Comparison of ENCODE assay signal across 8 mouse cellular contexts in the genomic region with DNA sequence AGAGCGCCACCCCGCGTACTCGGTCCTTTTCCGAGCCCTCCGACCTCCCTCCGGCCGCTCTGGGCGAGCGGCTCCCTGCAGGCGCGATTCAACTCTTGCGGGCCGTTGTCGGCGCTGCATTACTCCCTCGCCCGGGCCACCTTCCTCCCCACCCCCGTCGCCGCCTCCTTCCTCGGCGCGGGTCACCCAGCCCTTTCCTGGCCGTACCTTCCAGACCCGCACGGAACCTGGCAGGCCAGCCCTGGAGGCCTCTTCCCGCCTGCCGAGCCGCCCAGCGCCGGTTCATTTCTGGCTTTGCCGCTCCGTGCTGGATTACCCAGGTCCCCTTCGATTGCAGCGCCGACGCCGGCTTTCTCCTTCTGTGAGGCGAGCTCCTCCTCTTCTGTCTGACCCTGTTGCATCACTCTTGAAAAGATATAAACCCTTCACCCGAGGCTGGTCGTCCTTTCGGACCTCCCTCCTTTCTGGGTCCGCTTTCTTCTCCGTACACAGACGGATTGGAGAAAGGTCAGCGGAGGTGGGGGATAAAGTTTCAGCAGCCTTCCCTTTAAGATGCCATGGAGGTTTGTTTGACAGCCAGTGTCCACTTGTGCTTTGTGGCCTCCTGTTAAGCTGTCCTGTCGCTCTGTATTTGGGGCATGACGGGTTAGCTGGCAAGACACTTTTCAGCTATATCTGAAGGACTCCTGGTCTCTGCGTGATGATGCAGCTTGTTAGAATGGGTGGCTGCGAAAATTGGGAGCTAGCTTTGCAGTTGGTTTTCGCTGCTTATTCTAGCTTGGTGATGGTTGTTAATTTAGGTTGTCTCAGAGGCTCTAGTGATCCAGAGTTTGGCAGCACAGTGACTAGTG. TPM values are rescaled to one million over a fixed set of nuclear protein-coding genes. Genes with fewer than 3 reads are reported as not detected.
DNase-seq lines count a peak whose midpoint lies in the region; ATAC-seq and TF ChIP-seq lines count a peak whose summit lies in the region.

No protein-coding gene starts in this region.

- H3K27me3 ChIP-seq in embryonic facial prominence, embryonic 12.5 days: no peaks in the 10 kb centered on the region
- H3K27me3 ChIP-seq in kidney, adult 2 months (replicated peaks; ENCODE audit: control insufficient read depth, insufficient read depth, low read length): no peaks in the 10 kb centered on the region
- H3K27me3 ChIP-seq in liver, embryonic 12.5 days (replicated peaks): no peaks in the 10 kb centered on the region
- H3K27me3 ChIP-seq in myocyte (ENCODE audit: control insufficient read depth, insufficient read depth, insufficient read length): no peaks in the 10 kb centered on the region
- no peaks in the 10 kb centered on the region for H3K27me3 ChIP-seq in stomach, embryonic 14.5 days (ENCODE audit: control insufficient read depth, insufficient read depth, low read length)

- peaks cover 16% of the 10 kb centered on the region for H3K4me1 ChIP-seq in embryonic facial prominence, embryonic 12.5 days
- peaks cover 16% of the 10 kb centered on the region for H3K4me1 ChIP-seq in kidney, adult 2 months (ENCODE audit: control insufficient read depth, insufficient read depth, low read length)
- H3K4me1 ChIP-seq in liver, embryonic 12.5 days: peaks cover 60% of the 10 kb centered on the region
- peaks cover 18% of the 10 kb centered on the region; the same call in 1 of the 2 replicates for H3K4me1 ChIP-seq in stomach, embryonic 14.5 days (ENCODE audit: control insufficient read depth, insufficient read depth, low read length)

- no peak for TF ChIP-seq CTCF in kidney, adult 2 months (conservative IDR thresholded peaks at IDR 0.05; ENCODE audit: insufficient read depth, insufficient read length, low read depth, low read length)

- H3K4me3 ChIP-seq in embryonic facial prominence, embryonic 12.5 days: peak overlapping the region; percentile 93
- H3K4me3 ChIP-seq in kidney, adult 2 months (ENCODE audit: insufficient read depth, low read depth, low read length): peak overlapping the region; percentile 96
- peak overlapping the region; percentile 94 for H3K4me3 ChIP-seq in liver, embryonic 12.5 days
- H3K4me3 ChIP-seq in myocyte: peak overlapping the region; percentile 59
- H3K4me3 ChIP-seq in stomach, embryonic 14.5 days (ENCODE audit: low read depth, low read length): peak overlapping the region; percentile 75

- no peak for TF ChIP-seq POLR2A in kidney, adult 2 months (IDR thresholded peaks at IDR 0.05; ENCODE audit: low read depth, low read length)
- peak; percentile 44 for TF ChIP-seq POLR2A in myocyte (IDR thresholded peaks at IDR 0.05; ENCODE audit: insufficient read length, low read depth)

- peak; percentile 77 for DNase-seq in 3T3-L1 (ENCODE audit: low read depth, low spot score)
- peak; percentile 70 to 92 for DNase-seq in adrenal gland, adult (ENCODE audit: inconsistent age in 2 of 2, low spot score in 1 of 2)
- peak; percentile 34 for DNase-seq in heart, adult 8-10 months (ENCODE audit: low spot score)
- peak; percentile 83 for DNase-seq in kidney, adult 2 months

- H3K4me2 ChIP-seq in embryonic facial prominence, embryonic 12.5 days (replicated peaks): peak overlapping the region; percentile 84
- peak overlapping the region; percentile 99 for H3K4me2 ChIP-seq in liver, embryonic 12.5 days
- H3K4me2 ChIP-seq in myocyte (ENCODE audit: low read depth): peak overlapping the region; percentile 88
- H3K4me2 ChIP-seq in stomach, embryonic 14.5 days (replicated peaks; ENCODE audit: low read depth, low read length): peak overlapping the region; percentile 76

- H3K79me2 ChIP-seq in myocyte (ENCODE audit: control insufficient read depth, insufficient read depth): peaks cover 42% of the 10 kb centered on the region

- peak overlapping the region; percentile 78 for H3K27ac ChIP-seq in embryonic facial prominence, embryonic 12.5 days
- peak overlapping the region; percentile 63 for H3K27ac ChIP-seq in kidney, adult 2 months (ENCODE audit: insufficient read depth, low read depth, low read length)
- H3K27ac ChIP-seq in liver, embryonic 12.5 days: peak overlapping the region; percentile 89
- peak overlapping the region; percentile 66; the same call in 1 of the 2 replicates for H3K27ac ChIP-seq in stomach, embryonic 14.5 days (ENCODE audit: low read length)

- H3K36me3 ChIP-seq in embryonic facial prominence, embryonic 12.5 days: peaks cover 24% of the 10 kb centered on the region
- H3K36me3 ChIP-seq in kidney, adult 2 months (ENCODE audit: control insufficient read depth, insufficient read depth, low read length): no peaks in the 10 kb centered on the region
- peaks cover 24% of the 10 kb centered on the region for H3K36me3 ChIP-seq in liver, embryonic 12.5 days
- peaks cover 4% of the 10 kb centered on the region for H3K36me3 ChIP-seq in myocyte (ENCODE audit: control insufficient read depth, insufficient read depth)
- H3K36me3 ChIP-seq in stomach, embryonic 14.5 days (ENCODE audit: control insufficient read depth, insufficient read depth, low read length): peaks cover 19% of the 10 kb centered on the region

- H3ac ChIP-seq in myocyte (ENCODE audit: control insufficient read depth, insufficient read length): peak overlapping the region; percentile 58

- H3K9me3 ChIP-seq in embryonic facial prominence, embryonic 12.5 days: no peaks in the 10 kb centered on the region
- no peaks in the 10 kb centered on the region for H3K9me3 ChIP-seq in liver, embryonic 12.5 days (replicated peaks)
- H3K9me3 ChIP-seq in stomach, embryonic 14.5 days (ENCODE audit: control insufficient read depth, low read depth, low read length): no peaks in the 10 kb centered on the region

- peak; percentile 36; the same call in 1 of the 2 replicates for ATAC-seq in embryonic facial prominence, embryonic 12.5 days (ENCODE audit: insufficient number of reproducible peaks, insufficient read depth, low FRiP score, low TSS enrichment)
- peak; percentile 66 for ATAC-seq in liver, embryonic 12.5 days
- ATAC-seq in stomach, embryonic 14.5 days (ENCODE audit: insufficient number of reproducible peaks, insufficient read depth, low FRiP score, low read depth): no peak; the same call in 1 of the 2 replicates

- H3K9ac ChIP-seq in embryonic facial prominence, embryonic 12.5 days: peak overlapping the region; percentile 92
- H3K9ac ChIP-seq in liver, embryonic 12.5 days: peak overlapping the region; percentile 94
- H3K9ac ChIP-seq in stomach, embryonic 14.5 days (replicated peaks; ENCODE audit: low read depth, low read length): peak overlapping the region; percentile 75

- 2% methylated on average over 51 of the region's 52 CpGs for WGBS in embryonic facial prominence, embryonic 12.5 days
- 1% methylated on average over 52 of the region's 52 CpGs for WGBS in kidney, adult 2 months
- 1% methylated on average over 52 of the region's 52 CpGs for WGBS in liver, embryonic 12.5 days (ENCODE audit: insufficient replicate concordance)
- 2% methylated on average over 52 of the region's 52 CpGs for WGBS in stomach, embryonic 14.5 days

TF ChIP-seq in myocyte, 11 proteins besides CTCF, POLR2A, EP300 and RAD21 (continues in another document):
- TF ChIP-seq POLR2AphosphoS2 (IDR thresholded peaks at IDR 0.05; ENCODE audit: insufficient read length, low read depth) (no peak), E2F4 (IDR thresholded peaks at IDR 0.05; ENCODE audit: insufficient read depth) (no peak), CEBPB (IDR thresholded peaks at IDR 0.05; ENCODE audit: insufficient read depth, poor library complexity, severe bottlenecking) (peak; percentile 82), SRF (IDR thresholded peaks at IDR 0.05; ENCODE audit: control insufficient read depth, insufficient read length, low read depth) (no peak), USF1 (IDR thresholded peaks at IDR 0.05; ENCODE audit: low read depth) (no peak)

RNA-seq across cellular contexts. Expression of gene Uhrf1bp1, which starts 0.8 kb away (rescaled TPM):
- 9.2 and 10.1 TPM in 2 replicates for polyA plus RNA-seq in embryonic facial prominence, embryonic 12.5 days (2016; fragmentation: Nextera tagmentation; extraction: Ambion mirVana)
- 10 to 100 TPM; 15.6 to 19.5 (median 17.7) TPM for total RNA-seq in heart, adult 8-10 months (2022)
- 8.0 and 9.6 TPM in 2 replicates for polyA plus RNA-seq in kidney, adult 2 months (2012; rRNA removed)
- 4.5 and 5.0 TPM in 2 replicates for polyA plus RNA-seq in liver, embryonic 12.5 days (2016; fragmentation: Nextera tagmentation; extraction: Ambion mirVana)
- polyA plus RNA-seq in myocyte (2012; fragmentation: generic; extraction: Trizol): 16.4 TPM
- 6.4 and 7.5 TPM in 2 replicates for polyA plus RNA-seq in stomach, embryonic 14.5 days (2014; fragmentation: Nextera tagmentation; extraction: Ambion mirVana)

RNA-seq across cellular contexts. Expression of gene Snrpc, which starts 19.1 kb away (rescaled TPM):
- polyA plus RNA-seq in embryonic facial prominence, embryonic 12.5 days (2016; fragmentation: Nextera tagmentation; extraction: Ambion mirVana): 348 and 358 TPM in 2 replicates
- 10 to 100 TPM; 39.9 to 48.3 (median 47.0) TPM for total RNA-seq in heart, adult 8-10 months (2022)
- 55.8 and 61.2 TPM in 2 replicates for polyA plus RNA-seq in kidney, adult 2 months (2012; rRNA removed)
- polyA plus RNA-seq in liver, embryonic 12.5 days (2016; fragmentation: Nextera tagmentation; extraction: Ambion mirVana): 200 and 212 TPM in 2 replicates
- 251 TPM for polyA plus RNA-seq in myocyte (2012; fragmentation: generic; extraction: Trizol)
- 309 and 325 TPM in 2 replicates for polyA plus RNA-seq in stomach, embryonic 14.5 days (2014; fragmentation: Nextera tagmentation; extraction: Ambion mirVana)

RNA-seq across cellular contexts. Expression of gene D17Wsu92e, which starts 36.6 kb away (rescaled TPM):
- polyA plus RNA-seq in embryonic facial prominence, embryonic 12.5 days (2016; fragmentation: Nextera tagmentation; extraction: Ambion mirVana): 17.9 and 18.9 TPM in 2 replicates
- total RNA-seq in heart, adult 8-10 months (2022): 100 to 1,000 TPM; 150 to 171 (median 156) TPM
- polyA plus RNA-seq in kidney, adult 2 months (2012; rRNA removed): 162 and 189 TPM in 2 replicates
- 17.1 and 19.5 TPM in 2 replicates for polyA plus RNA-seq in liver, embryonic 12.5 days (2016; fragmentation: Nextera tagmentation; extraction: Ambion mirVana)
- polyA plus RNA-seq in myocyte (2012; fragmentation: generic; extraction: Trizol): 79.4 TPM
- 21.6 and 22.3 TPM in 2 replicates for polyA plus RNA-seq in stomach, embryonic 14.5 days (2014; fragmentation: Nextera tagmentation; extraction: Ambion mirVana)

RNA-seq across cellular contexts. Expression of gene Anks1, which starts 52.1 kb away (rescaled TPM):
- polyA plus RNA-seq in embryonic facial prominence, embryonic 12.5 days (2016; fragmentation: Nextera tagmentation; extraction: Ambion mirVana): 22.5 and 23.1 TPM in 2 replicates
- total RNA-seq in heart, adult 8-10 months (2022): 10 to 100 TPM; 52.9 to 62.0 (median 57.6) TPM
- 36.7 and 44.5 TPM in 2 replicates for polyA plus RNA-seq in kidney, adult 2 months (2012; rRNA removed)
- polyA plus RNA-seq in liver, embryonic 12.5 days (2016; fragmentation: Nextera tagmentation; extraction: Ambion mirVana): 6.7 and 7.5 TPM in 2 replicates
- 10.0 TPM for polyA plus RNA-seq in myocyte (2012; fragmentation: generic; extraction: Trizol)
- 19.5 and 19.8 TPM in 2 replicates for polyA plus RNA-seq in stomach, embryonic 14.5 days (2014; fragmentation: Nextera tagmentation; extraction: Ambion mirVana)

RNA-seq across cellular contexts. Expression of gene Taf11, which starts 52.6 kb away (rescaled TPM):
- 98.3 and 104 TPM in 2 replicates for polyA plus RNA-seq in embryonic facial prominence, embryonic 12.5 days (2016; fragmentation: Nextera tagmentation; extraction: Ambion mirVana)
- total RNA-seq in heart, adult 8-10 months (2022): 10 to 100 TPM; 22.9 to 24.7 (median 23.4) TPM
- 12.0 and 15.3 TPM in 2 replicates for polyA plus RNA-seq in kidney, adult 2 months (2012; rRNA removed)
- polyA plus RNA-seq in liver, embryonic 12.5 days (2016; fragmentation: Nextera tagmentation; extraction: Ambion mirVana): 36.4 and 40.6 TPM in 2 replicates
- polyA plus RNA-seq in myocyte (2012; fragmentation: generic; extraction: Trizol): 28.9 TPM
- polyA plus RNA-seq in stomach, embryonic 14.5 days (2014; fragmentation: Nextera tagmentation; extraction: Ambion mirVana): 63.3 and 67.9 TPM in 2 replicates
